Mouse (Mus musculus) kidney, postnatal 0 days (tissue): ENCODE data around the gene Cyb561a3. TPM values are rescaled to one million over a fixed set of nuclear protein-coding genes. Genes with fewer than 3 reads are reported as not detected.

Source experiments
- ATAC-seq: fragments of 200-750 bp; cut with Nextera tagmentation; replicated peaks from 2 replicates; pipeline ENCODE4 v1.8.0; 2017; ENCODE audit warnings: low read depth, moderate number of reproducible peaks, moderate TSS enrichment, moderate library complexity; ENCODE audit not compliant: low FRiP score
- DNase-seq: peaks from one replicate; pipeline ENCODE4 v3.0.0-alpha.2; 2016; ENCODE audit warnings: low spot score
- H3K27ac ChIP-seq: fragments of 300-500 bp; sonication (generic); 2 replicates; pipeline ENCODE4 v1.5.1; 2014; ENCODE audit warnings: mild to moderate bottlenecking
- H3K27me3 ChIP-seq: fragments of 300-500 bp; sonication (generic); 2 replicates; pipeline ENCODE4 v1.6.1; 2014; ENCODE audit warnings: low read length, mixed read lengths; ENCODE audit not compliant: insufficient read depth
- H3K36me3 ChIP-seq: fragments of 300-500 bp; sonication (generic); 2 replicates; pipeline ENCODE4 v1.6.1; 2014; ENCODE audit warnings: low read length, mixed read lengths; ENCODE audit not compliant: insufficient read depth
- H3K4me1 ChIP-seq: fragments of 300-500 bp; sonication (generic); replicated peaks from 2 replicates; pipeline ENCODE4 v1.6.1; 2014; ENCODE audit warnings: antibody characterized with exemption, low read length, mixed read lengths; ENCODE audit not compliant: insufficient read depth
- H3K4me2 ChIP-seq: fragments of 300-500 bp; sonication (generic); 2 replicates; pipeline ENCODE4 v1.6.1; 2014; ENCODE audit warnings: mild to moderate bottlenecking, low read length, moderate library complexity, mixed read lengths
- H3K4me3 ChIP-seq: fragments of 300-500 bp; sonication (generic); replicated peaks from 2 replicates; pipeline ENCODE4 v1.5.1; 2014; ENCODE audit warnings: low read depth, low read length
- H3K9ac ChIP-seq: fragments of 300-500 bp; sonication (generic); 2 replicates; pipeline ENCODE4 v1.6.1; 2014; ENCODE audit warnings: low read depth, low read length
- H3K9me3 ChIP-seq: fragments of 300-500 bp; sonication (generic); replicated peaks from 2 replicates; pipeline ENCODE4 v1.6.1; 2016; ENCODE audit warnings: low read length, inconsistent platforms, mixed read lengths
- CTCF ChIP-seq: IDR thresholded peaks from 2 replicates; pipeline ENCODE4 v1.5.1; 2016; ENCODE audit warnings: antibody characterized with exemption, low read depth, mild to moderate bottlenecking, moderate library complexity
- WGBS: fragments of 180-500 bp; shearing (Covaris S2); extraction: QIAGEN DNeasy Blood & Tissue Kit; methylation state at CpG from one replicate; pipeline ENCODE4 v1.1.7; 2014; 5-methylcytosine and 5-hydroxymethylcytosine counted together
- polyA plus RNA-seq: library from polyadenylated mRNA; unstranded; fragments of >200 nt; fragmentation: Nextera tagmentation; extraction: Ambion mirVana; gene quantifications from 2 replicates; pipeline ENCODE4 v1.2.1, GENCODE M21; 2015

Cyb561a3 gene
- polyA plus RNA-seq, 1 experiment from 2014 or later = 17.2 TPM

- no peaks in the 10 kb centered on the region for H3K36me3 ChIP-seq
- no peaks in the 10 kb centered on the region for H3K27me3 ChIP-seq
- peak overlapping the region; percentile 29 for H3K4me2 ChIP-seq
- no peak overlapping the region for H3K27ac ChIP-seq
- no peak overlapping the region for H3K4me3 ChIP-seq
- no peaks in the 10 kb centered on the region for H3K4me1 ChIP-seq
- H3K9me3 ChIP-seq = no peaks in the 10 kb centered on the region
- TF ChIP-seq CTCF = no peak
- ATAC-seq (no peak; the same call in 1 of the 2 replicates), DNase-seq (peak; percentile 70)
- 39% methylated on average over 13 of the region's 13 CpGs for WGBS
- no peak overlapping the region for H3K9ac ChIP-seq
Measured at GRCm38 (mm10) chr19:10640589-10641378, 63.8 kb downstream of the Cyb561a3 start.

Other genes with a start within 250 kb of the Cyb561a3 start
- 1.2 and 1.7 TPM in 2 replicates for gene Syt7, start 188.1 kb upstream of the Cyb561a3 start, polyA plus RNA-seq
- 0.80 and 0.84 TPM in 2 replicates for gene Lrrc10b, start 119.7 kb upstream of the Cyb561a3 start, polyA plus RNA-seq
- gene Ppp1r32, start 94.2 kb upstream of the Cyb561a3 start, polyA plus RNA-seq = not detected in 2 replicates
- 33.3 and 34.2 TPM in 2 replicates for gene Cpsf7, start 51.9 kb upstream of the Cyb561a3 start, polyA plus RNA-seq
- gene Sdhaf2, start 51.0 kb upstream of the Cyb561a3 start, polyA plus RNA-seq = 55.3 and 57.4 TPM in 2 replicates
- 49.7 and 50.5 TPM in 2 replicates for gene Tmem216, start 20.9 kb upstream of the Cyb561a3 start, polyA plus RNA-seq
- 35.0 and 37.4 TPM in 2 replicates for gene Tmem138, start 190 bp downstream of the Cyb561a3 start, polyA plus RNA-seq
- 205 and 225 TPM in 2 replicates for gene Ddb1, start 28.2 kb downstream of the Cyb561a3 start, polyA plus RNA-seq
- gene Tkfc, start 28.5 kb downstream of the Cyb561a3 start, polyA plus RNA-seq = 42.2 and 54.4 TPM in 2 replicates
- gene Vwce, start 57.0 kb downstream of the Cyb561a3 start, polyA plus RNA-seq = 2.7 and 3.0 TPM in 2 replicates
- 0.43 and 0.70 TPM in 2 replicates for gene Pga5, start 100.9 kb downstream of the Cyb561a3 start, polyA plus RNA-seq
- gene Vps37c, start 111.6 kb downstream of the Cyb561a3 start, polyA plus RNA-seq = 32.1 and 35.5 TPM in 2 replicates
- 0.11 and 0.23 TPM in 2 replicates for gene Cd5, start 161.8 kb downstream of the Cyb561a3 start, polyA plus RNA-seq